Mouse (Mus musculus) cortical plate, adult 2 months (tissue): Measurements from ENCODE around the gene Irf7.

ENCODE experiments used
- CTCF ChIP-seq: fragments of 200-500 bp; IDR thresholded peaks from 2 replicates; pipeline ENCODE4 v1.5.1; 2011; ENCODE audit warnings: mild to moderate bottlenecking, control low read depth, low read length; ENCODE audit not compliant: insufficient read depth; ENCODE audit errors: extremely low read depth
- POLR2A ChIP-seq: fragments of 200-500 bp; IDR thresholded peaks from 2 replicates; pipeline ENCODE4 v1.6.1; 2011; ENCODE audit warnings: mild to moderate bottlenecking, low read length, control low read depth; ENCODE audit not compliant: insufficient read depth; ENCODE audit errors: extremely low read depth

GRCm38 (mm10) chr7:141315974-141316373, 49.7 kb upstream of the Irf7 start:
- TF ChIP-seq POLR2A = no peak
- TF ChIP-seq CTCF = peak; percentile 53
